Mouse (Mus musculus) thymus, postnatal 10 days (tissue): ENCODE measurements around the gene Lmnb2.

Source experiments
- DNase-seq, 2 experiments: peaks; one replicate each; pipeline ENCODE4 v3.0.0; 2021; ENCODE audit warnings: low spot score in 2 of 2

Gene Lmnb2

GRCm38 (mm10) chr10:80929299-80930226 is 11.5 kb upstream of the Lmnb2 start, which contains the start of gene Gadd45b:
Gene Gadd45b (plus strand): TSS chr10:80930073.
- peak; percentile 99 for DNase-seq

- DNase-seq: peak; percentile 84 to 91
Measured at GRCm38 (mm10) chr10:80928586-80929298, 10.7 kb upstream of the Lmnb2 start.

DNA sequence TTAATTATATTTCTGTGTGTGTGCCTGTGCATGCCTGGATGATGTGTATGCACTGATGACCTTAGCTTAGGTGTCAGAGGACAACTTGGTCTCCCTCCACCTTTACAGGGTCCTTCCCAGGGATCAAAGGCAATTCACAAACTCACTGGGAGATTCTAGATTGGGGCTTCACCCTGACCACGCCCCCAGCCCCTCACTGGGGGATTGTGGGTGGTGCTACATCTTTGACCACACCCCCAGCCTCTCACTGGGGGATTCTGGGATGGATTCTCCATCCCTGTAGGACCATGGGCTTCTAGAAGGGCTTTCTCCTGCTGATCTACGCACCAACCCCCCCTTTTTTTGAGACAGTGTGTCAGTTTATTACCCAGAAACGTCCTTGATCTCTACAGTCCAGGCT is 7.4 kb upstream of the Lmnb2 start:
- DNase-seq: no peak

DNA sequence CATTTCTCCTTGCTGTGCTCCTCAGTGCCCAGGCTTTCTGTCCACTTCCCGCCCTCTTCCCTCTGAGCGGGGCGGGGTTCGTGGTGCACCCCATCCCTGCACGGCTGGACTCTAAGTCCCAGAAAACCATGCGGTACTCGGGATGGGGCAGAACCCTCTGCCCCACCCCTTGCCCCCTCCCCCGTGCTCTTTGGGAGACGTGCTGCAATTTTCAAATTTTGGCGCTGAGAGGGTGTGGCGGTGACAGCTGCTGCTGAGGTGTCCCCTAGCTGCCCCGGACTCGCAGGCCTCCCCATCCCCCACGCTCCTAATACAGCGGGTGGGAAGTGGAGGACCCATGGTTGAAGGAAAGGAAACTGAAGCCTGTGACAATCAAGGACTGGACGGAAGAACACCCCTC is 3.9 kb upstream of the Lmnb2 start:
- DNase-seq: no peak

GRCm38 (mm10) chr10:80917336-80917778 is 688 bp downstream of the Lmnb2 start:
- no peak for DNase-seq

DNA sequence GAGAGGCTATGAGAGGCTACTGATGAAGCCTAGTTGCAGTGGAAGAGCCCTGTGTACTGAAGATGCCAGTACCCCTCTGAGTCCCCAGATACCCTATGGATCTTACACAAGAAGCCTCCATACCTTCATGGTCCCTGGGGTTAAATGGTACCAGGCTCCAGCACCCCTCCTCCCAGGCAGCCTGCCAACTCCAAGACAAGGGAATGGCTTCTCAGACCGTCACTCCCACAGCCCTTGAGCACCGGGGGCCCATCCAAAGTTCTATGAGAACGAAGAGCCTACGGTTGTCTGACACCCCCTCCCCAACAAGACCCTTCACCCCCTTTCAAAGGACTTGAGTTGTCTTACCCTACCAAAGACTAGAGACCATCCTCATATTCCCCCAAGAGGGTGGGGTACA is 2.3 kb downstream of the Lmnb2 start:
- no peak for DNase-seq

DNA sequence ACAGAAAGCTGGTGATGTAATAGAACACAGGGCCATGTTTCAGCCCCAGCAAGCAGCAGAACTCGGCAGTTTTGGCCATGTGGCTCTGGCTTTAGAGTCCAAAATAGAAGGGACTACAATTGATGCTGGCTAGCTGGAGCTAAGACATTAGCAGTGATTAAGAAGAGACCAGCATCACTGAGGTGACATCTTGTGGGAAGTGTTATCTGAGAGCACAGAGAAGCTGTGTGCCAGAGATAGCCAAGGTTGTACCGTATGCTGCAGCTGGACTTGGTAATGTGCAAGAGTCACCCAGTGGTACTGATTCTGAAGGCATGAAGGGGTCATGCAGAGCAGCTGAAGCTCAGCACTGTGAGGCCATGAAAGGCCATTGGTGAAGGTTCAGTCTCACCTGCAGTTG is 2.8 kb downstream of the Lmnb2 start:
- no peak for DNase-seq

DNA sequence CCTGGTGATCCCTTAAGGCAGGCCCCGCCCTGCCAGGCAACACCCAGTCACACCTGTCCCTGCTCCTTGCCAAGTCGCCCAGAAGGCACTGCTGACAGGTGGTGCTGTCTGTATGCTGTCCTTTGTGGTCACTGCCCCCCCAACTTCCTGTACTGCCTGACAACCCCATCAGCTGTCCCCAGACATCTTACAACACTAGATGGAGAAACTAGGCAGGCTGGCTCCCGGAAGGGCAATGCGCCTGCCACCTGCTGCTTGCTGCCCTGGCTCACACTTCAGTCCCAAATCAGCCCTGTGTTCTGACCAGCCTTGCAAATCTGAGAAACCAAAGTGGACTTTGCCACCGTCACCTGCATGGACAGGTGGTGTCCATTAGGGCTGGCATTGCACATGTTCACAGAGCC is 3.8 kb downstream of the Lmnb2 start:
- DNase-seq: peak; percentile 49 to 53

DNA sequence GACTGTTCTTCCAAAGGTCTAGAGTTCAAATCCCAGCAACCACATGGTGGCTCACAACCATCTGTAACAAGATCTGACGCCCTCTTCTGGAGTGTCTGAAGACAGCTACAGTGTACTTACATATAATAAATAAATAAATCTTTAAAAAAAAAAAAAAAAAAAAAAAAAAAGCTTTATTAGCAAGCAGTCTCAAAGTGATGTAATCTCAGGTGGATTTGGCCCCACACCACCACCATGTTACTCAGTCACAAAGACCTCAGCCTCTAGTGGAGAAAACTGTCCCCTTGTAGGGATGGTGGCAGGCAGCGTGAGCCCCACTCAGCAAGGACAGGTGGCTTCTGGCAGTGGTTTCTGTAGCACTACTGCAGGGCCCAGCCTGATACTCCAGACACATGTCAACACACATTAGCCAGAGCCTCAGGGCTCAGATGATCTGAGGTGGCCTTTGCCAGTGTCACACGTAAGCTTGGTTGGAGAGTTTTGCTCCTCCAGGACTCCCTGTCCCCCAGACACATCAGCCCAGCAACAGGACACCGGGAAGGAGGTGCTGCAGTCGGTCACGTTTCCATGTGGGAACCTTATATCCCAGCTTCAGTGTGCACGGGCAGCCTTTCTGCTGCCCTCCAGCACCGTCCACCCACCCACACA is 4.6 kb downstream of the Lmnb2 start:
- DNase-seq: no peak

DNA sequence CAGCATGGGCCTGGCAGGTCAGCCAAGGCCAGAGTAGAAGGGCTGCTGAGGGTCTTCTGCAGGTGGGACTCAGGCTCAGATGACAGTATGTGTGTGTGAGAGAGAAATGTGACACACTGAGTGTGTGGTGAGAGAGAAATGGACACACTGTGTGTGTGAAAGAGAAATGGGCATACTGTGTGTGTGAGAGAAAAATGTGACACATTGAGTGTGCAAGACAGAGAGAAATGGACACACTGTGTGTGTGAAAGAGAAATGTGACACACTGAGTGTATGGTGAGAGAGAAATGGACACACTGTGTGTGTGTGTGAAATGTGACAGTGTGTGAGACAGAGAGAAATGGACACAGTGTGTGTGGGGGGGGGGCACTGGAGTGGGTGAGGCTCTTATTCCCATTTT is 6.2 kb downstream of the Lmnb2 start:
- DNase-seq: no peak

DNA sequence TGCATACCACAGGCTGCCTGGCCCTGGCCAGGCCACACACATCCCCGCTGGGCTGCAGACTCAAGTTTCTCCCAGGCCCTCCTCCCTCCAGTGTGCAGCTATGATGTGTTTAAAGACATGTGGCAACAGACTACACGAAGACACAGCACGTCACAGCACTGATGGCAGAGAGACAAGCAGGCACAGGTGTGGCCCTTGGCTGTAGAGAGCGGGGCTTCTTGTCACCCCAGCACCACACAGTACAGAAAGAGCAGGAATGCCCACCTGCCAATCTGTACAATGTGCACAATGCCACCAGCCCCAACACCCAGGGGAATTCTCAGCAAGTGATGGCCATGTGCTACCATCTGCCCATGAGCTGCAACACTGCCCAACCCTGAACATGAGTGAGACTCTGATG is 6.7 kb downstream of the Lmnb2 start:
- DNase-seq: no peak

DNA sequence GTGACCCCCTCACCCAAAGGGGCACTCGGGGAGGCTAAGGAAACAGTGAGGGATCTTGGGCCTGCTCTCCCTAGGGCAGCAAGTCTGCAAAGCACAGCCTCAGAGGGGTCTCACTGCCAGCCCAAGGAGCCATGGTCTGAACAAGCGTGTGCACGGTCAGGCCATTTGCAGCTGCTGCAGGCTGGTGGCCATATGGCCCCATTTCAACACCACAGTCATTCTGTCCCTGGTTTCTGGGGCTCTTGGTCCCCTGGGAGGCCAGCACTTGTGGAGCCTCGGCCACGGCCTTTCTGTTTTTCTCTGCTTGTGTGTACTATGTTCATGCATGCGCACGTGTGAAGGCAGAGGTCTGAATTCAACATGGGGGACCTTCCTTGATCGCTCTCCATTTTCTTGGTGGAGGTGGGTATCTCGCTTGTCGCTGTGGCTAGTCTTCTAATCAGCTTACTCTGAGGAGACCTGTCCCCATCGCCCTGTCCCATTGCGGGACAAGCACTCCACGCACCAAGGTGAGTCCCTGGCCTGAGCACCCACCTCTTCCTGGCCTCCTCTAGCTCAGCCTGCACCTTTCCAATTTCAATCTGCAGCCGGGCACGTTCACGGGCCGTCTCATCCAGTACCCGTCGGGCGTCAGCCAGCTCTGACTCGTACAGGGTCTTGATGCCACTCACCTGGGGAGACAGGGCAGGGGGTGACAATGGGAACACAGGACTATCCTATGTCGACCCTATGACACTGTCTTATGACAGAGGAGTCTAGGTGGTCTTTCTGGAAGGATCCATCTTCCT is 8.5 kb downstream of the Lmnb2 start:
- DNase-seq: no peak

- no peak for DNase-seq
Measured at GRCm38 (mm10) chr10:80904709-80905108, 13.3 kb downstream of the Lmnb2 start.

- DNase-seq: no peak
Measured at GRCm38 (mm10) chr10:80904004-80904693, 13.9 kb downstream of the Lmnb2 start.

GRCm38 (mm10) chr10:80903282-80903681 is 14.8 kb downstream of the Lmnb2 start:
- DNase-seq: no peak

DNA sequence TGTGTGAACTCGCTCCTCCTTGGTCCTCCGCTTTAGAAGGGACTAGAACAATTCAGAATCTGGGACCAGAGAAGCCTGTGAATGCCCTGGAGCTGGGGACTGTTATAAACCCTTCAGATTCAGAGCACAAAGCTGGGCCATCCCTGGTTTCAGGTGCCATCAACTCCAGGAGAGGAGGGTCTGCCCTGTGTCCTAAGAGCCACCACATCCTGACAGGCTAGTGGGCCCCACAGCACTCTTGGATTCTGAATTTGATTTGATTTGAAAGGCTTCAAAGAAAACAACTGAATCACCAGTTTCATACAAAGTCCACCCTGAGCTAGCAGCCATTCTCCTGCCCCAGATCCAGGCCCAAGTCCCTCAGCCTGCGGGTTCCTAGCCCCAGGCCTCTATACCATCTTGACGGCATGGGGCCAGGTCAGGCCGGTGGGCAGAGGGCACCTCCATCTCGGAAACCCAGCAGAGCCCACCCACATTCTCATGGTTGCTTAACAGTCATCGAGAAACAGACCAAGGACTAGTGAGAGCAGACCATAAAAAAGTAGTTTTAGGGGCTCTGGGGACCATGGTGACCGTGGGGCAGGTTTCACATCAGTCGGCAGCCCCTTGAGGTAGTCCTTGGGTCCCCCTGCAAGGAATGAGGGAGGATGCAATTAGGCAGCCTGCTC is 15.6 kb downstream of the Lmnb2 start:
- DNase-seq: no peak

GRCm38 (mm10) chr10:80901409-80902272 is 16.4 kb downstream of the Lmnb2 start:
- DNase-seq: no peak

DNA sequence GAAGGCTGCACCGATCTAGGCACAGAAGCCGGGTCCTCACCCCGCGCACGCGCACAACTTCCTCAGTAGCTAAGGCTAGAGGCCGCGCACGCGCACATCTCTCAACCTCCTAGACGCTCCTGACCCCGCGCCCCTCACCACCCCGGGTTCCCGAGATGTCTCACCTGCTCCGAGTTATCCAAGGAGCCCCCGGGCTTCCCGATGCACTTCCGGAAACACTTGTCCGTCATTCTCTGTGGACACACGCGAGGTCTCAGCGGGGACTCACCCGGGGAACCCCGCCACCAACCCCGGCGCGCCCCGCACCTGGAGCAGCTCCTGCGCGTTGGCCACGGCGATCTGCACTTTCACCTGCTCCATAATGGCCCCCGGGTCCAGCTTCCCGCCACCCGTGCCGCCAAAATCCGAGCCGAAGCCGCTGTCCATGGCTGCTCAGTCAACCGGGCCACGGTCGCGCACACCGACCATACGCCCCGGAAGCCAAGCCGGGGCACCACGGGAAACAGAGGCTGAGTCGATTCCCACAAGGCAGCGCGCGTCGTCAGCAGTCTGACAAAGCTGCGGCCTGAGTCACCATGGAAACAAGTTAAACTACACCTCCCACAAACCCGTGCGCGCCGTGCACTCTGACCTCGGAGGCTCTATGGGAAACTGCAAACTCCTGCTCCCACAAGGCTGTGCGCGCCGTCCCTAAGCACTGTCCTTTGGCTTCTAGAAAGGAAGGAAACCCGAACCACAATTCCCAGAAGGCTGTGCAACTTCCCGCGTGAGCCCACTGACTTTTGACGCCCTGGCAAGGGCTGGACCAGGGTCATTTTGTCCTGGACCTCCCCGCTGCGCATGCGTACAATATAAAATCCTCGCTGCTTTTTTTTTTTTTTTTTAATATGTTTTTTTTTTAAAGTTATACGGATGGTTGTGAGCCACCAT is 17.5 kb downstream of the Lmnb2 start, which contains the start of gene Timm13:
TSS of gene Timm13 (minus strand) at position 652 of the 930 bp plus-strand sequence.
- DNase-seq: peak; percentile 94 to 96
